Mouse (Mus musculus) heart, embryonic 11.5 days (tissue): ENCODE results near the gene Zic5. TPM values are rescaled to one million over a fixed set of nuclear protein-coding genes. Genes with fewer than 3 reads are reported as not detected.

Experiments used
- ATAC-seq: fragments of 200-750 bp; cut with Nextera tagmentation; replicated peaks from 2 replicates; pipeline ENCODE4 v1.8.0; 2017; ENCODE audit warnings: moderate library complexity; ENCODE audit not compliant: insufficient number of reproducible peaks, low FRiP score, low TSS enrichment
- H3K27ac ChIP-seq: fragments of 300-500 bp; sonication (generic); 2 replicates; pipeline ENCODE4 v1.5.1; 2014; ENCODE audit warnings: mild to moderate bottlenecking, low read depth, low read length
- H3K27me3 ChIP-seq: fragments of 300-500 bp; sonication (generic); 2 replicates; pipeline ENCODE4 v1.6.1; 2014; ENCODE audit warnings: mild to moderate bottlenecking, low read length, mixed read lengths; ENCODE audit not compliant: control insufficient read depth, insufficient read depth
- H3K36me3 ChIP-seq: fragments of 300-500 bp; sonication (generic); 2 replicates; pipeline ENCODE4 v1.6.1; 2014; ENCODE audit warnings: mild to moderate bottlenecking, low read length, moderate library complexity, mixed read lengths; ENCODE audit not compliant: control insufficient read depth, insufficient read depth
- H3K4me1 ChIP-seq: fragments of 300-500 bp; sonication (generic); 2 replicates; pipeline ENCODE4 v1.6.1; 2014; ENCODE audit warnings: low read length; ENCODE audit not compliant: control insufficient read depth, insufficient read depth
- H3K4me2 ChIP-seq: fragments of 300-500 bp; sonication (generic); 2 replicates; pipeline ENCODE4 v1.6.1; 2014; ENCODE audit warnings: mild to moderate bottlenecking, moderate library complexity
- H3K4me3 ChIP-seq: fragments of 300-500 bp; sonication (generic); 2 replicates; pipeline ENCODE4 v1.5.1; 2014; ENCODE audit warnings: low read depth, low read length
- H3K9ac ChIP-seq: fragments of 300-500 bp; sonication (generic); 2 replicates; pipeline ENCODE4 v1.6.1; 2014; ENCODE audit warnings: mild to moderate bottlenecking, low read depth, low read length, moderate library complexity
- H3K9me3 ChIP-seq: fragments of 300-500 bp; sonication (generic); replicated peaks from 2 replicates; pipeline ENCODE4 v1.6.1; 2016; ENCODE audit warnings: low read length; ENCODE audit not compliant: control insufficient read depth
- whole genome bisulfite sequencing: fragments of 180-500 bp; shearing (Covaris S2); extraction: QIAGEN DNeasy Blood & Tissue Kit; methylation state at CpG from one replicate; pipeline ENCODE4 v1.1.7; 2014; ENCODE audit not compliant: insufficient replicate concordance; 5-methylcytosine and 5-hydroxymethylcytosine counted together
- polyA plus RNA-seq: library from polyadenylated mRNA; unstranded; fragments of >200 nt; fragmentation: Nextera tagmentation; extraction: Ambion mirVana; gene quantifications from 2 replicates; pipeline ENCODE4 v1.2.1, GENCODE M21; 2014

The Zic5 gene
- polyA plus RNA-seq, 1 experiment from 2014 or later: 0.16 TPM

DNA sequence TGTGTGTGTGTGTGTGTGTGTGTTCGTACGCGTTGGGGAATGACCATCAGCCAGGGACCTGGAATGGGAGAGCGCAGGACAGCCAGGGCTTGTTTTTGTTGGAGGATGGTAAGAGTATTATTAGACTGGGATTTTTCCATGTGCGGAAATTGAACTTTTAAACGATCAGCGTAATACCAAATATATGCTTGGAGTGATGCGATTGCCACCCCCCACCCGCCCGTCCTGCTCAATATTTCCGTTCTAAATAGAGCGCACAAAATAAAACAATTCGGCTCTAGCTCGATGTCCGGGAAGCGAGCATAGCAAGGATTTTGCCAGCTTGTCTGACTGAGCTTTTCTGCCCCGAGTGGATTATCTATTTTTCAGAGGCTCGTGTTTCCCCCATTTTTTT lies 11.3 kb upstream of the Zic5 start:
- ATAC-seq: no peak
- Histone ChIP-seq H3K27ac (no peak overlapping the region), H3K4me1 (peaks cover 22% of the 10 kb centered on the region), H3K4me3 (no peak overlapping the region), H3K9ac (no peak overlapping the region), H3K36me3 (no peaks in the 10 kb centered on the region), H3K9me3 (no peaks in the 10 kb centered on the region), H3K27me3 (peaks cover 95% of the 10 kb centered on the region), H3K4me2 (no peak overlapping the region)
- WGBS: 0% methylated on average over 18 of the region's 18 CpGs

DNA sequence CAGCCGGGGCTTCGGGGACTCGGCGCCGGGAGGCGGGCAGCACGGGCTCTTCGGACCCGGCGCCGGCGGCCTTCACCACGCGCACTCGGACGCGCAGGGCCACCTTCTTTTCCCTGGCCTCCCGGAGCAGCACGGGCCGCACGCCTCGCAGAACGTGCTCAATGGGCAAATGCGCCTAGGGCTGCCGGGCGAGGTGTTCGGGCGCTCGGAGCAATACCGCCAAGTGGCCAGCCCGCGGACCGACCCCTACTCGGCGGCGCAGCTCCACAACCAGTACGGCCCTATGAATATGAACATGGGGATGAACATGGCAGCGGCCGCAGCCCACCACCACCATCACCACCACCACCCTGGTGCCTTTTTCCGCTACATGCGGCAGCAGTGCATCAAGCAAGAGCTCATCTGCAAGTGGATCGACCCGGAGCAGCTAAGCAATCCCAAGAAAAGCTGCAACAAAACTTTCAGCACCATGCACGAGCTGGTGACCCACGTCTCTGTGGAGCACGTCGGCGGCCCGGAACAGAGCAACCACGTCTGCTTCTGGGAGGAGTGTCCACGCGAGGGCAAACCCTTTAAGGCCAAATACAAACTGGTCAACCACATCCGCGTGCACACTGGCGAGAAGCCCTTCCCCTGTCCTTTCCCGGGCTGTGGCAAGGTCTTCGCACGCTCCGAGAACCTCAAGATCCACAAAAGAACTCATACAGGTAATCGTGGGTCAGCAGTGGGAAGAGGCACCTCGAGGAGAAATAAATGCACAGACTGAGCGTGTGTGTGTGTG lies 10.8 kb upstream of the Zic5 start:
- peaks cover 95% of the 10 kb centered on the region for H3K27me3 ChIP-seq
- H3K27ac ChIP-seq: no peak overlapping the region
- H3K4me3 ChIP-seq: peak overlapping the region; percentile 44
- H3K36me3 ChIP-seq: no peaks in the 10 kb centered on the region
- under 1% methylated on average over 62 of the region's 62 CpGs for WGBS
- peaks cover 22% of the 10 kb centered on the region for H3K4me1 ChIP-seq
- no peaks in the 10 kb centered on the region for H3K9me3 ChIP-seq
- H3K4me2 ChIP-seq: peak overlapping the region; percentile 82
- ATAC-seq: no peak; the same call in 1 of the 2 replicates
- H3K9ac ChIP-seq: no peak overlapping the region

- no peak for ATAC-seq
- peak overlapping the region; percentile 44 for H3K4me3 ChIP-seq
- H3K4me1 ChIP-seq: peaks cover 22% of the 10 kb centered on the region
- H3K9me3 ChIP-seq: no peaks in the 10 kb centered on the region
- no peak overlapping the region for H3K9ac ChIP-seq
- H3K27ac ChIP-seq: no peak overlapping the region
- under 1% methylated on average over 64 of the region's 65 CpGs for WGBS
- no peaks in the 10 kb centered on the region for H3K36me3 ChIP-seq
- H3K4me2 ChIP-seq: peak overlapping the region; percentile 82
- H3K27me3 ChIP-seq: peaks cover 95% of the 10 kb centered on the region
Observed at GRCm38 (mm10) chr14:122475557-122476040, 10.1 kb upstream of the Zic5 start.

DNA sequence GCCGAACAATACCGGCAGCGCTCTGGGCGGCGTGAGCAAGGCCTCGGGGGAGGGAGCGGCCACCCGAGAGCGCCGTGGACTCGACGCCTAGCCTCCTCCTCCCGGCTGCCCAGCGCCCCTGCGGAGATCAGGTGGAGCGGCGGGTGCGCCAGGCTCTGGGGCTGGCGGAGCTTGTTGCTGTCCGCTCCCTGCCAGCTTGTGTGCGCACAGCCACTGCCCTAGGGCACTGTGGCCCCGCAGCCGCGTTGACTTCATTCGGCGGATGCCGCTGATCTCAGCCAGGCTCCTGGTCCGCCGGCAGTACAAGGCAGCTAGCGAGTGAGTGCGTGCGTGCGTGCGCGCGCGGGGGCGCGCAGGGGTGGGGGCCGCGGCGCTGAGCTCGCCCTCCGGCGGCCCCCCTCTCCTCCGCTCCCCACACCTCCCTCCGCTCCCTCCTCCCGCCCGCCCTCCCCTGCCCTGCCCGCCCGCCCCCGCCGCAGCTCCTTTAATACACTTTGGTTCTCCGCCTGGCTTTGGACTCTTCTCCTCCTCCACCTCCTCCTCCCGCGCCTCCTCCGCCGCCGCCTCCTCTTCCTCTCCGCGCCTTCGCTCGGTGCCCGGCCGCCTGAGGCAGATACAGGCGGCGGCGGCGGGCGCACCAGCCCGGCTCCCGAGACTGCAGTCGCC lies 9.5 kb upstream of the Zic5 start, which contains the start of gene Zic2:
Gene Zic2 (plus strand): TSS at position 545 of the 666 bp plus-strand sequence.
- H3K27ac ChIP-seq: no peak within 1 kb of the TSS
- H3K9ac ChIP-seq: peak within 1 kb of the TSS; percentile 10; the same call in 1 of the 2 replicates
- peaks cover 22% of the 10 kb centered on the region for H3K4me1 ChIP-seq
- H3K9me3 ChIP-seq: no peaks in the 10 kb centered on the region
- no peaks in the 10 kb centered on the region for H3K36me3 ChIP-seq
- H3K27me3 ChIP-seq: peaks cover 95% of the 10 kb centered on the region
- H3K4me3 ChIP-seq: peak within 1 kb of the TSS; percentile 44
- WGBS: under 1% methylated on average over 36 of the region's 73 CpGs
- peak within 1 kb of the TSS; percentile 82 for H3K4me2 ChIP-seq
- ATAC-seq: peak; percentile 74

DNA sequence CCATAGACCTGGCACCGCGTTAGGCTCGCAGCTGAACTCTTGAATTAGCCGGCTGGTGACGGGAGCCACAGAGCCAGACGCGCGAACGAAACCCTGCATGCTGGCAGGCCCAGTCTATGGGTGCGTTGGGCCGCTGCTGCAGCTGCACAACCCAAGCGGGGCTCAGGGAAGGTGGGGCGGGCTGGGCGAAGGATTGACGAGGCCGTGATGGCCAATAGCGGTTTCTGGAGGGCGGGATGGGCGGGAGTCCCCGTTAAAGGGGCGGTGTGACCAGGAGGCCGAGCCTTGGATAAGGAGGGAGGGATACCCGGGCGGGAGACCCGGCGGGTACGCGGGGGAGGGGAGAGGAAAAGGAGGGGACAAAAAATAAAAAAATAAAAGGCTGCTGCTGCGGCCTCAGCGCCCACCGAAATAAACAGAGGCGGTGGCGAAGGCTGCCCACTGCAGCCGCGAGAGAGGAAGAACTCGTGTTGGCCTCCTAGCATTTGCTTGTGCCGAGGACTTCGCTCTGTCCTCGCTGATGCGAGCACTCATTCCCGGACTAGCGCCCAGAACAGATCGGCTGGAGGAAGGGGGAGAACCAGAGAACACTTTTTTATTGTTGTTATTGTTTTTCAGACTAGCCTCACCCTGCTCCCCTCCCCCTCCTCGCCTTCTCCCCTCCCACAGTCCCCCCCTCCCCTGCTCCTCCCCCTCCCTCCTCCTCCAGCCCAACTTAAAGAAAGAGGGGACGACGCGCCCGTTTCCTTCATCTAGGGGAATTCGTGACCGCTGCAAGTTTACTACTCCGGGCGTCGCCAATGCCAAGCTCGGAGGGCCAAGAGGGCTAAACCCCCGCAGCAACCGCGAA lies 8.8 kb upstream of the Zic5 start:
- Histone ChIP-seq H3K27me3 (peaks cover 96% of the 10 kb centered on the region), H3K9me3 (no peaks in the 10 kb centered on the region), H3K27ac (no peak overlapping the region), H3K9ac (no peak overlapping the region), H3K4me1 (peaks cover 22% of the 10 kb centered on the region), H3K36me3 (no peaks in the 10 kb centered on the region), H3K4me3 (peak overlapping the region; percentile 44), H3K4me2 (peak overlapping the region; percentile 82)
- 0 out of 2 replicates have a peak, but pooled peaks have one; percentile 28 for ATAC-seq
- 1% methylated on average over 57 of the region's 57 CpGs for WGBS

GRCm38 (mm10) chr14:122473211-122473751 lies 7.8 kb upstream of the Zic5 start:
- no peaks in the 10 kb centered on the region for H3K9me3 ChIP-seq
- no peak overlapping the region for H3K27ac ChIP-seq
- WGBS: 1% methylated on average over 17 of the region's 17 CpGs
- no peak overlapping the region for H3K4me2 ChIP-seq
- peaks cover 17% of the 10 kb centered on the region for H3K4me1 ChIP-seq
- ATAC-seq: no peak
- H3K27me3 ChIP-seq: peaks cover 97% of the 10 kb centered on the region
- H3K36me3 ChIP-seq: no peaks in the 10 kb centered on the region
- H3K9ac ChIP-seq: no peak overlapping the region
- no peak overlapping the region for H3K4me3 ChIP-seq

- Histone ChIP-seq H3K4me1 (peaks cover 17% of the 10 kb centered on the region), H3K27me3 (peaks cover 96% of the 10 kb centered on the region), H3K27ac (no peak overlapping the region), H3K4me2 (no peak overlapping the region), H3K36me3 (no peaks in the 10 kb centered on the region), H3K9me3 (no peaks in the 10 kb centered on the region), H3K9ac (no peak overlapping the region), H3K4me3 (no peak overlapping the region)
- no peak for ATAC-seq
- WGBS: 0% methylated on average over 5 of the region's 5 CpGs
Observed at GRCm38 (mm10) chr14:122472647-122473046, 7.2 kb upstream of the Zic5 start.

DNA sequence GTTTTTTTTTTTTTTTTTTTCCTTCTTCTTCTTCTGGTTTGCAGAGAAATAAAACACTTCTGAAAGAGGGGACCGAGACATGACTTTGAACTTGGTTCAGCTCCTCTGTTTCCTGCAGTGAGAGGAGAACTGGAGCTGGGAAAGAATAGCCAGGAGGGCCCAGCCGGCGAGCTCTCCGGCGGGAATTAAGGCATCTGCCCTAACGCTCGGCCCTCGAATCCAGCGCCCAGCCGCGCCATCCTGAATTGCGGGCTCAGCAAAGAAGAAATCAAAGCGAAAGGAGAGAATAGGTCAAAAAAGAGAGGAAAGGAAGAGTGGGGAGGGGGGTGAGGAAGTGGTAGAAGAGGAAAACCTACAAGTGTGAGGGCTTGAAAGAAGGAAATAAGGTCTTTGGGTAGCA lies 6.7 kb upstream of the Zic5 start:
- no peak overlapping the region for H3K9ac ChIP-seq
- no peak overlapping the region for H3K27ac ChIP-seq
- WGBS: 2% methylated on average over 13 of the region's 13 CpGs
- ATAC-seq: no peak
- H3K4me3 ChIP-seq: no peak overlapping the region
- H3K36me3 ChIP-seq: no peaks in the 10 kb centered on the region
- peaks cover 17% of the 10 kb centered on the region for H3K4me1 ChIP-seq
- no peak overlapping the region for H3K4me2 ChIP-seq
- H3K9me3 ChIP-seq: no peaks in the 10 kb centered on the region
- H3K27me3 ChIP-seq: peaks cover 96% of the 10 kb centered on the region
